Mouse (Mus musculus) G1E (cell line): ENCODE measurements around the gene St5. TPM values are rescaled to one million over a fixed set of nuclear protein-coding genes. Genes with fewer than 3 reads are reported as not detected.

Experiments used
- ATAC-seq: 2 replicates; pipeline ENCODE4 v1.8.0; 2016; ENCODE audit warnings: mild to moderate bottlenecking; ENCODE audit not compliant: insufficient number of reproducible peaks, poor library complexity, low FRiP score, severe bottlenecking; ENCODE audit errors: extremely low read depth
- DNase-seq: peaks from one replicate; pipeline ENCODE4 v3.0.0; 2012; ENCODE audit warnings: low spot score
- H3K27me3 ChIP-seq: 2 replicates; pipeline ENCODE4 v1.6.1; 2012; ENCODE audit warnings: mild to moderate bottlenecking, low read length, inconsistent platforms; ENCODE audit not compliant: insufficient read depth
- H3K36me3 ChIP-seq: replicated peaks from 2 replicates; pipeline ENCODE3; 2012; ENCODE audit warnings: mild to moderate bottlenecking, inconsistent platforms
- H3K4me1 ChIP-seq: 2 replicates; pipeline ENCODE4 v1.6.1; 2012; ENCODE audit warnings: low read depth, low read length, inconsistent platforms, mixed read lengths; ENCODE audit not compliant: insufficient read depth
- H3K4me3 ChIP-seq: 2 replicates; pipeline ENCODE4 v1.5.1; 2012; ENCODE audit warnings: low read depth, mild to moderate bottlenecking, inconsistent platforms, low read length, moderate library complexity, mixed read lengths
- H3K9me3 ChIP-seq: replicated peaks from 2 replicates; pipeline ENCODE4 v1.6.1; 2012; ENCODE audit warnings: inconsistent platforms
- CTCF ChIP-seq: IDR thresholded peaks from 2 replicates; pipeline ENCODE4 v1.5.1; 2012; ENCODE audit warnings: low read depth, low read length, inconsistent platforms, mixed read lengths
- GATA1 ChIP-seq: IDR thresholded peaks from 2 replicates; pipeline ENCODE4 v1.6.1; 2012; ENCODE audit warnings: borderline replicate concordance, low read length, inconsistent platforms, mixed read lengths
- GATA2 ChIP-seq: IDR thresholded peaks from 2 replicates; pipeline ENCODE4 v1.6.1; 2012; ENCODE audit warnings: low read depth, low read length, inconsistent platforms, borderline replicate concordance
- POLR2AphosphoS5 ChIP-seq: IDR thresholded peaks from 2 replicates; pipeline ENCODE4 v1.6.1; 2012; ENCODE audit warnings: low read depth, low read length, inconsistent platforms; ENCODE audit not compliant: insufficient replicate concordance
- TAL1 ChIP-seq: conservative IDR thresholded peaks from 2 replicates; pipeline ENCODE4 v1.6.1; 2012; ENCODE audit warnings: low read depth, low read length, inconsistent platforms, mixed read lengths
- polyA plus RNA-seq: library from polyadenylated mRNA; stranded (reverse); fragments of >175 nt; gene quantifications from 2 replicates; pipeline ENCODE4 v1.2.3, GENCODE M21; 2012
- total RNA-seq, 2 experiments: library from RNA; stranded (forward) in 1 of 2; stranded (reverse) in 1 of 2; fragments of 200-1000 nt in 1 of 2; fragments of >200 nt in 1 of 2; fragmentation: Nextera tagmentation in 1 of 2; gene quantifications; 2 replicates each; pipeline ENCODE4 v1.2.3; 2014 to 2017

The St5 gene
- total and polyA plus RNA-seq, 3 experiments: 0.07 to 39.5 (median 0.49) TPM

DNA sequence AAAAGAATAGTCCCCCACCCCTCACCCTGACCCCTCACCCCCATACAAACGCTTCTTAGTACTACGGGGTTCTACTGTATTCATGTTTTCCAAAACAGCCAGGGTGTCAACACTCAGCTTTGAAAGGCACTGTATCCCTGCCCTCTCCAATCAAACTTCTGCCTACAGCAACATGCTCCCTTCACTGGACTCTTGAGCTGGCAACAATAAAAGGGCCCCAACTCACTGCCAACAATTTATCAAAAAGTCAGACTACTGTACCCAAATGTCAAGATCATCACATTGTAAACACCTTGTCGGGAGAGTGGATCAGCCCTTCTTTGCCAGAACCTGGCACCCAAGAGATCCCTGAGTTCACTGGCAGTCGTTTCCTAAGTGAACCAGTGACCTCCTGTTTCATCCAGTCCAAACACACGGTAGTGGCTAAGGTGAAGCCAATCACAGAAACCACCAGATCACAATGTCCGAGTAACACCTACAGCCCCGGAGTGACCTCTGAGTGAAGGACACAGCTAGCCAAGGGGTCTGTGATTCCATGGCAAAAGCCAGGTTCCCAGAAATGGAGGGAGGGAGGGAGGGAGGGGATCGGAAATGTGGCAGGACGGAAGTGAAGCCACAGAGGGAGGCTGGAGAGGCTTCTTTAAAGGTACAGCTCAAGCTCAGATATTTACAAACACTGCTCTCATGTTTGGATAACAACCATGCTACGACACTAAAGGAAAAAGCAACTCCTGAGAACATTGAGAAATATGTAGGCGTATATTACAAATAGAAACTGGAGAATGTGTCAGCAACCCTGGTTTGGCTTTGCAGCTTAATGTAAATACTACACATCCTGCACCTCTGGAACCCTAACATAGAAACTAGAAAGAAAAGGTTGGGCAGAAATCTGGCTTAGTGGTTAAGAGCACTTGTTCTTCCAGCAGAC lies 136.3 kb downstream of the St5 start:
- no peak for DNase-seq
- Histone ChIP-seq H3K36me3 (no peaks in the 10 kb centered on the region), H3K4me3 (no peak overlapping the region), H3K9me3 (no peaks in the 10 kb centered on the region), H3K4me1 (no peaks in the 10 kb centered on the region), H3K27me3 (peaks cover 14% of the 10 kb centered on the region)
- TF ChIP-seq GATA1 (no peak), POLR2AphosphoS5 (no peak), CTCF (no peak), GATA2 (no peak), TAL1 (no peak)
- ATAC-seq: no peak

DNA sequence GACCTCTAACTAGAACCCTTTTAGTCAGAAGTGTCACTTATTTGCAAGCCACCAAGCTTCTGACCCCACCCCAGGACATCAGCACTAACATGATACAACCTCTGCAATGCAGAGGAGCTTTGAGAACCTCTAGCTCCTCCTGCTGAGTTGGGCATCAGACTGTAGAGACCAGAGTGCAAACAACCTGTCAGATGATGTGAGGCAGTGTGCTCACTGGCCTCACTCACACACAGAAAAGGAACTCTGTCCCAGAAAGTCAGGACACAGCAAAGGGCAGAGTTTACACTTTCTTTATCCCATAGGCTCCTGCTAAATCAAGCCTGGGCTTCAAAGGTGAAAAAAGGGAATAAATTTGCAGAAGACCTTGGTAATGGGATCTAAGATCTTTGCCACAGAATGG lies 137.1 kb downstream of the St5 start:
- Histone ChIP-seq H3K4me1 (no peaks in the 10 kb centered on the region), H3K4me3 (no peak overlapping the region), H3K9me3 (no peaks in the 10 kb centered on the region), H3K36me3 (no peaks in the 10 kb centered on the region), H3K27me3 (peaks cover 15% of the 10 kb centered on the region)
- TF ChIP-seq GATA2 (no peak), POLR2AphosphoS5 (no peak)
- ATAC-seq (no peak), DNase-seq (no peak)

DNA sequence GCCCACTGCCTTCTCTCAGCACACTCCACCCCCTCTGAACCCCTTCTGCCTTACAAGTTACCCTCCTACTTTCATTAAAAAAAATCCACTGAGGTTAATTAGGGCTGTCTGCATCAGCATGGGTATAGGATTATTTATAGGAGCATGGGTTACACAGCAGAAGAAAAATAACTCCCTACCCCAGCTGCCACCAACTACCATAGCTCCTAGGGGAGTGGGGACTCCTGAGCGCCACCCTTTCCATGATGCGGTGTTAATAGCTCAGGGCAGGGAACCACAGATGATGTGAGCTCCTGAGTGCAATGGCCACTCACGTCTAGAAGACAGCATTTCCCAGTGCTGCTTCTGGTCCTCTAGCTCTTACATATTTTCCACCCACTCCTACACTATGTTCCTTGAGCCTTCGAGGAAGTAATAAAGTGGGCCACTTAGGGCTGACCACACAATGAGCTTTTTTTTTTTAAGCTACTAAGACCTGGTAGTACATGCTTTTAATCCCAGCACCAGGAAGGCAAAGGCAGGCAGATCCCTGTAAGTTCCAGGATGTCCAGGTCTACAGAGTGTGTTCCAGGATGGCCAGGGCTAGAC lies 139.5 kb downstream of the St5 start:
- Histone ChIP-seq H3K4me1 (no peaks in the 10 kb centered on the region), H3K27me3 (peaks cover 18% of the 10 kb centered on the region), H3K4me3 (no peak overlapping the region), H3K36me3 (no peaks in the 10 kb centered on the region), H3K9me3 (no peaks in the 10 kb centered on the region)
- DNase-seq (no peak), ATAC-seq (no peak)
- TF ChIP-seq GATA1 (no peak), GATA2 (no peak), CTCF (no peak), TAL1 (no peak), POLR2AphosphoS5 (no peak)

DNA sequence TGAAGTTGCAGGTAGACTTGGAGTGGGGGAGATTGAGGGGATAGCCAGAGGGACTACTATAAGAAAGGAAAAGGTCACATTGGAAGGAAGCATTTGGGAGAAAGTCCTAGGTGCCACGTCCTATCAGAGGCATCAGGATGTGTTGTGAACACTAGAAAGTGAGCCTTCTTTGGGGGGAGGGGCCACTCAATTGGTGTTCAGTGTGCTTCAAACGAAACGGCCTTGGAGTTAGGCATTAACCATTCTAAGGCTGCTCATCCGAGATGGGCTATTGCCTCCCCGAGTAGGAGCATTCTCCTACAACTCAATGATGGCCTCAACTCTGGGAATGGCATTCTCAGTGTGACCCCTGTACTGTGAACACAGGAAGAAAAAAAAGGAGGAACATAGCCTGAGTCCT lies 140.7 kb downstream of the St5 start:
- TF ChIP-seq CTCF: no peak
- no peak for TF ChIP-seq TAL1
- no peak for TF ChIP-seq GATA2
- TF ChIP-seq GATA1: no peak
- no peak for TF ChIP-seq POLR2AphosphoS5
- no peak overlapping the region for H3K4me3 ChIP-seq
- DNase-seq (no peak), ATAC-seq (no peak)
- H3K9me3 ChIP-seq: no peaks in the 10 kb centered on the region
- H3K27me3 ChIP-seq: peaks cover 13% of the 10 kb centered on the region
- no peaks in the 10 kb centered on the region for H3K36me3 ChIP-seq
- H3K4me1 ChIP-seq: no peaks in the 10 kb centered on the region

DNA sequence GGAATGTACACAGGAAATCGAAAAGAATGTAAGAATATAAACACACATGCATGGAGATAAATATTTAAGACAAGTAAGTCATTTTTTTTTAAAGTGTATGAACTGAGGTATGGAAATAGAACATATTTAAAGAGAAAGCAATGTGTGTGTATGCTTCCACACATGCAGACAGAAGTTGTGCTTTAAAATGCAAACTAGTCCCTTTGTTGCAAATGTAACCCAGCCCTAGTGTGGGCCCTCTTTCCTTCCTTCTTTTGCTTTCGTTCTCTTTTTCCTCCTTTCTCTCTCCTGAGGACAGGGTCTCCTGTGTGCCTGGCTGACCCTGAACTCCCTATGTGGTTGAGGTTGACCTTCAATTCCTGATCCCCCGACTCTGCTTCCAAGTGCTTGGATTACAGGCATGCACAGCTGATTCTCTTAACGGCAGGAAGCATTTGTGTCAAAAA lies 141.2 kb downstream of the St5 start:
- ATAC-seq: no peak
- TF ChIP-seq POLR2AphosphoS5: no peak
- TF ChIP-seq GATA1: no peak
- TF ChIP-seq TAL1: no peak
- TF ChIP-seq CTCF: no peak
- no peak overlapping the region for H3K4me3 ChIP-seq

DNA sequence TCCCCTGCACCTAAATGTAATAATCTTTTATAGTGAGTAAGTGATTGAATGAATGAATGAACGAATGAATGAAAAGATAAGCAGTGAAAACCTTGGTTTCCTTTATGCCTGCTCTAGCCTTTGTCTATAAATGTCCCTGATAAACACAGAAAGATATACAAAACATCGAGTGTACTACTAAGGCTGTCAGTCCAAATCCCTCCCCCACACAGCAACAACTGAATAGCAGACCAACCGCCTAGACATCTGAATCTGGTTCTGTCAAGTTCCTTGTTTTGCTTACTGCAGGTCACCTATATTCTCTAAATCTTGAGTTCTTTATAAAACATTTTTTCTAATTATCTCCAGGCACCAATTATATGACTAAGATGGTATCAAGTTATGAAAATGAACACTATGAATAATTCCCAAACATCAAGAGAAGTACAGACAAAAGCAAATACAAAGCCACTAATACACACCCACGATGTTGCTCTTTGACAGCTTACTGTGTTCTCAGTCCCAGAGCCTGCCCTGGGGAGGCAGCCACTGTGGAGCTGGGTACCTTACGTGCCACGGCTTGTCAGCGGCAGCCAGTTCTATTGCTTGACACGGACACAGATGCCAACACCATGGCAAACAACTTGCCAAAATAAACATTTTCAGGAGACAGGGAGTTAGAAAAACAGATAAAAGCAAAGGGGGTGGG lies 141.8 kb downstream of the St5 start:
- H3K4me3 ChIP-seq: no peak overlapping the region
- no peaks in the 10 kb centered on the region for H3K4me1 ChIP-seq
- TF ChIP-seq GATA2: no peak
- TF ChIP-seq GATA1: no peak
- no peak for TF ChIP-seq CTCF
- TF ChIP-seq TAL1: no peak
- TF ChIP-seq POLR2AphosphoS5: no peak
- no peak for DNase-seq
- no peak for ATAC-seq
- peaks cover 17% of the 10 kb centered on the region for H3K27me3 ChIP-seq
- H3K36me3 ChIP-seq: no peaks in the 10 kb centered on the region
- H3K9me3 ChIP-seq: no peaks in the 10 kb centered on the region

More for the DNA sequence above, 141.2 kb downstream of the St5 start:
- H3K36me3 ChIP-seq: no peaks in the 10 kb centered on the region
- no peak for DNase-seq
- H3K27me3 ChIP-seq: peaks cover 13% of the 10 kb centered on the region
- H3K9me3 ChIP-seq: no peaks in the 10 kb centered on the region
- no peaks in the 10 kb centered on the region for H3K4me1 ChIP-seq
